Mouse (Mus musculus): ENCODE measurements around the gene Gpx7.

DNA sequence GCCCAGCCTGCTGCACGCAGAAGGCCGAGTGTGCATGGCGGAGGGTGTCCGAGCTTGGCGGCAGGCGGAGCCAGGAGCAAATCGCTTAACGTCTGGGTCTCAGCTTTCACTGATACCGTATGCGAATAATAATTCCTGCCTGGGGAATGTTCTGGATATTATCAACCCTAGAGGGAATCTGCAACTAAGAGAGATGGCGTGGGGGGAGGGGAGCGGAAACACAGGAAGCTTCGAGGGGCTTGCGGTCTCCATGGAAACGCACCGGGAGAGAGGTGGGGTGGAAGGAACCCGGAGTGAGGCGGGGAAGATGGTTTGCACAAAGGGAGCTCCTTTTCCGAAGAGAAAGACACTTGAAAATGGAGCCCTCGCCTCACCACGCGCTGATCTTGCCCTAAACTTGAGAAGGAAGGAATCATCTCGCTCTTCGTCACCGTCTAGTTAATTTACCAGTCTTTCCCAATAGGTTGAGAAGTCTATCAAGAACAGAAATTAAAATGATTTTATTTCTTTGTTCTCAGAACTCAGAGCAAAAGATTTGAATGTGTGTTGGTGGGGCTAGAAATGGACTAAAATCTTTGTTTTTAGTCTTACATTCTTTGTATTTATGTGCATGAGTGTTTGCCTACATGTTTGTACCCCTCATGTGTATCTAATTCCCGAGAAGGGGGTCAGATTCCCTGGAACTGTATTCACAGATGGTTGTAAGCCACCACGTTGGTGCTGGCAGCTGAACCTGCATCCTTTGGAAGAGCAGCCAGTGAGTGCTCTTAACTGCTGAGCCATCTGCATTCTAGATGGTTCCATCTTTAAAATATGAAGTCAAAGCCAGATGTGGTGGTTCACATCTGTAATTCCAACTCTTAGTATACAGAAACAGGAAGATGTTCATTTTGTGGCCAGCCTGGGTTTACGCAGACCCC lies 46.4 kb downstream of the Gpx7 start:
- no peak for TF ChIP-seq CTCF (IDR thresholded peaks at IDR 0.05; ENCODE audit: control insufficient read depth, insufficient read depth, low read length)
- no peak for TF ChIP-seq POLR2A (IDR thresholded peaks at IDR 0.05; ENCODE audit: borderline replicate concordance, control insufficient read depth, low read depth, low read length)

Measured in bone marrow, adult 2 months (tissue).